Mouse (Mus musculus) myocyte (in vitro differentiated cells): ENCODE results near the gene Smco1.

ENCODE experiments used
- CEBPB ChIP-seq: IDR thresholded peaks from 2 replicates; pipeline ENCODE4 v1.6.1; 2011; ENCODE audit warnings: mild to moderate bottlenecking, moderate library complexity; ENCODE audit not compliant: poor library complexity, insufficient read depth, severe bottlenecking
- E2F4 ChIP-seq: IDR thresholded peaks from one replicate; pipeline ENCODE4 v1.6.1; 2011; ENCODE audit warnings: mild to moderate bottlenecking, control low read depth, moderate library complexity; ENCODE audit not compliant: insufficient read depth
- MAX ChIP-seq: IDR thresholded peaks from one replicate; pipeline ENCODE4 v1.6.1; 2011; ENCODE audit warnings: low read depth, mild to moderate bottlenecking, control low read depth
- MYOG ChIP-seq, 3 experiments: IDR thresholded peaks; one replicate each; pipeline ENCODE4 v1.6.1; 2011; ENCODE audit warnings: control low read depth in 2 of 3, low read depth in 2 of 3, mild to moderate bottlenecking in 2 of 3; ENCODE audit not compliant: insufficient read length in 2 of 3, control insufficient read depth in 1 of 3, insufficient read depth in 1 of 3
- POLR2A ChIP-seq: IDR thresholded peaks from one replicate; pipeline ENCODE4 v1.6.1; 2011; ENCODE audit warnings: low read depth, mild to moderate bottlenecking, control low read depth, moderate library complexity; ENCODE audit not compliant: insufficient read length
- POLR2AphosphoS2 ChIP-seq: IDR thresholded peaks from one replicate; pipeline ENCODE4 v1.6.1; 2011; ENCODE audit warnings: low read depth, control low read depth; ENCODE audit not compliant: insufficient read length
- REST ChIP-seq: IDR thresholded peaks from one replicate; pipeline ENCODE4 v1.6.1; 2011; ENCODE audit warnings: mild to moderate bottlenecking, control low read depth, moderate library complexity; ENCODE audit not compliant: insufficient read depth, insufficient read length
- SRF ChIP-seq: IDR thresholded peaks from one replicate; pipeline ENCODE4 v1.6.1; 2011; ENCODE audit warnings: low read depth; ENCODE audit not compliant: control insufficient read depth, insufficient read length
- TCF3 ChIP-seq: IDR thresholded peaks from one replicate; pipeline ENCODE4 v1.6.1; 2011; ENCODE audit warnings: low read depth, control low read depth; ENCODE audit not compliant: insufficient read length
- USF1 ChIP-seq: IDR thresholded peaks from one replicate; pipeline ENCODE4 v1.6.1; 2011; ENCODE audit warnings: low read depth, mild to moderate bottlenecking, control low read depth, moderate library complexity

DNA sequence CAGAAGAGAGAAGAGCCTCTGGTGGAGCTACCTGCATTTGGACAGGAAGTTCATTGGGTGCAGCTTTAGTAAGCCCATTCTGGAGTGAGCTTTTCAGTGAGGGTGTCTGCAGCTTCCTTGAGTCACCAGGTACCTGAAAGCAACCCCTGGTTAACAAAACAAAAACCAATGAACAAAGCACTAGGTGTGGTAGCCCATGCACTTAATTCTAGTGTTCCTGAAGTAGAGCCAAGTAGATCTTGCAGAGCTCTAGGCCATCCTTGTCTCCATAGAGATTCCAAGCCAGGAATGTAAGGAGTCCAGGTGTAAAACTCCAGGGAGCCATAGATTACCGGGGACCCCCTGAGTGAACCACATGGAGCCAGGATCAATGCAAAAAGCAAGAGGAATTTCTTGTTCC is 31.8 kb downstream of the Smco1 start:
- TF ChIP-seq POLR2A = no peak
- no peak for TF ChIP-seq TCF3
- no peak for TF ChIP-seq MAX
- TF ChIP-seq MYOG (IDR thresholded peaks at IDR 0.05; ENCODE audit: control insufficient read depth in 1 of 3, insufficient read depth in 1 of 3, insufficient read length in 2 of 3, low read depth in 2 of 3) = no peak
- no peak for TF ChIP-seq SRF
- TF ChIP-seq POLR2AphosphoS2 = no peak
- no peak for TF ChIP-seq USF1
- TF ChIP-seq CEBPB = no peak
- TF ChIP-seq E2F4 = no peak
- no peak for TF ChIP-seq REST
